Mouse (Mus musculus): ENCODE results near the gene 2010003K11Rik.

DNA sequence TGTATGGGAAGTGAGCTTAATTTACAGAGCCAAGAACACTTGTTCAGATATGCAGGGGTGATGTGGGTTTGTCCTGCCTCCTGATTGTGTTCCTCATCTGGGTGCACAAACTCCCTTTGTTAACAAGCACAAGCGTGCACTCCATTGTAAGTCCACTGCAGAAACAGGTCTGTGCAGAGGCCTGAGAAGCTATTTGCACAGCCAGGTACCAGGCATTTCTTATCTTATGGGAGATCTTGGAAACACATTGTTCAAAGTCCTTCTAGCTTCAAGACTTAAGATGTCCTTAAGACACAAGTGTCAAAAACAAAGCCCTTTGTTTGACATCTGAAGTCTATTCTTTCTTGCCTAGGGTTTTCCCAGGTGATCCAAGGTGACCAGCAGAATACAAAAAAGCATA, 6.4 kb upstream of the 2010003K11Rik start:
- TF ChIP-seq CTCF (conservative IDR thresholded peaks at IDR 0.05; ENCODE audit: low read length) (no peak), NANOG (IDR thresholded peaks at IDR 0.05; ENCODE audit: borderline replicate concordance, low read length) (no peak)

Measured in E14TG2a.4 (cell line).